Mouse (Mus musculus) embryonic facial prominence, embryonic 12.5 days (tissue): Measurements from ENCODE around the gene Otulin. TPM values are rescaled to one million over a fixed set of nuclear protein-coding genes. Genes with fewer than 3 reads are reported as not detected.

ENCODE experiments used
- ATAC-seq: fragments of 200-750 bp; cut with Nextera tagmentation; 2 replicates; pipeline ENCODE4 v1.8.0; 2017; ENCODE audit not compliant: insufficient number of reproducible peaks, insufficient read depth, low FRiP score, low TSS enrichment
- H3K27ac ChIP-seq: fragments of 300-500 bp; sonication (generic); 2 replicates; pipeline ENCODE4 v1.5.1; 2016; ENCODE audit warnings: mild to moderate bottlenecking
- H3K27me3 ChIP-seq: fragments of 300-500 bp; sonication (generic); 2 replicates; pipeline ENCODE4 v1.6.1; 2016; ENCODE audit warnings: mild to moderate bottlenecking, moderate library complexity
- H3K36me3 ChIP-seq: fragments of 300-500 bp; sonication (generic); 2 replicates; pipeline ENCODE4 v1.6.1; 2016; ENCODE audit warnings: mild to moderate bottlenecking
- H3K4me1 ChIP-seq: fragments of 300-500 bp; sonication (generic); 2 replicates; pipeline ENCODE4 v1.6.1; 2016
- H3K4me2 ChIP-seq: fragments of 300-500 bp; sonication (generic); replicated peaks from 2 replicates; pipeline ENCODE4 v1.6.1; 2016; ENCODE audit warnings: mild to moderate bottlenecking, moderate library complexity
- H3K4me3 ChIP-seq: fragments of 300-500 bp; sonication (generic); 2 replicates; pipeline ENCODE4 v1.5.1; 2016; ENCODE audit warnings: mild to moderate bottlenecking
- H3K9ac ChIP-seq: fragments of 300-500 bp; sonication (generic); 2 replicates; pipeline ENCODE4 v1.6.1; 2016; ENCODE audit warnings: mild to moderate bottlenecking, moderate library complexity
- H3K9me3 ChIP-seq: fragments of 300-500 bp; sonication (generic); 2 replicates; pipeline ENCODE4 v1.6.1; 2016; ENCODE audit warnings: mild to moderate bottlenecking, moderate library complexity
- WGBS: fragments of 180-500 bp; shearing (Covaris S2); methylation state at CpG from one replicate; pipeline ENCODE4 v1.1.7; 2016; 5-methylcytosine and 5-hydroxymethylcytosine counted together
- polyA plus RNA-seq: library from polyadenylated mRNA; unstranded; fragments of >200 nt; fragmentation: Nextera tagmentation; extraction: Ambion mirVana; gene quantifications from 2 replicates; pipeline ENCODE4 v1.2.1, GENCODE M21; 2016

Gene Otulin
- polyA plus RNA-seq, 1 experiment from 2014 or later = 35.4 TPM

GRCm38 (mm10) chr15:27626314-27626713 lies 4.2 kb downstream of the Otulin start:
- H3K27me3 ChIP-seq = no peaks in the 10 kb centered on the region

GRCm38 (mm10) chr15:27625890-27626255 lies 4.6 kb downstream of the Otulin start:
- no peak for ATAC-seq
- H3K4me1 ChIP-seq = peaks cover 16% of the 10 kb centered on the region
- no peaks in the 10 kb centered on the region for H3K9me3 ChIP-seq
- H3K9ac ChIP-seq = no peak overlapping the region
- no peaks in the 10 kb centered on the region for H3K27me3 ChIP-seq
- peaks cover 30% of the 10 kb centered on the region for H3K36me3 ChIP-seq
- H3K4me2 ChIP-seq = no peak overlapping the region
- 92% methylated on average over 10 of the region's 10 CpGs for WGBS
- no peak overlapping the region for H3K27ac ChIP-seq
- no peak overlapping the region for H3K4me3 ChIP-seq

More at GRCm38 (mm10) chr15:27626314-27626713, 4.2 kb downstream of the Otulin start:
- Histone ChIP-seq H3K36me3 (peaks cover 30% of the 10 kb centered on the region), H3K4me1 (peaks cover 16% of the 10 kb centered on the region), H3K9me3 (no peaks in the 10 kb centered on the region), H3K4me2 (no peak overlapping the region), H3K9ac (no peak overlapping the region), H3K27ac (no peak overlapping the region), H3K4me3 (no peak overlapping the region)
- ATAC-seq = no peak
- WGBS = 93% methylated on average over 1 of the region's 1 CpGs

GRCm38 (mm10) chr15:27625014-27625889 lies 5.2 kb downstream of the Otulin start:
- no peak for ATAC-seq
- 90% methylated on average over 13 of the region's 13 CpGs for WGBS

GRCm38 (mm10) chr15:27623286-27623685 lies 7.2 kb downstream of the Otulin start:
- 91% methylated on average over 6 of the region's 6 CpGs for WGBS
- ATAC-seq = no peak
- peaks cover 30% of the 10 kb centered on the region for H3K36me3 ChIP-seq

More at GRCm38 (mm10) chr15:27625014-27625889, 5.2 kb downstream of the Otulin start:
- Histone ChIP-seq H3K27ac (no peak overlapping the region), H3K4me3 (no peak overlapping the region), H3K4me1 (peaks cover 16% of the 10 kb centered on the region), H3K9ac (no peak overlapping the region), H3K27me3 (no peaks in the 10 kb centered on the region), H3K36me3 (peaks cover 30% of the 10 kb centered on the region), H3K4me2 (no peak overlapping the region), H3K9me3 (no peaks in the 10 kb centered on the region)

GRCm38 (mm10) chr15:27620475-27621185 lies 9.9 kb downstream of the Otulin start:
- no peak overlapping the region for H3K9ac ChIP-seq
- 88% methylated on average over 6 of the region's 6 CpGs for WGBS
- peaks cover 26% of the 10 kb centered on the region for H3K36me3 ChIP-seq
- no peaks in the 10 kb centered on the region for H3K4me1 ChIP-seq
- no peaks in the 10 kb centered on the region for H3K9me3 ChIP-seq
- ATAC-seq = no peak
- no peaks in the 10 kb centered on the region for H3K27me3 ChIP-seq
- no peak overlapping the region for H3K4me2 ChIP-seq
- H3K27ac ChIP-seq = no peak overlapping the region
- H3K4me3 ChIP-seq = no peak overlapping the region

More at GRCm38 (mm10) chr15:27623286-27623685, 7.2 kb downstream of the Otulin start:
- H3K27ac ChIP-seq = no peak overlapping the region
- no peaks in the 10 kb centered on the region for H3K9me3 ChIP-seq
- H3K4me3 ChIP-seq = no peak overlapping the region
- H3K9ac ChIP-seq = no peak overlapping the region
- no peaks in the 10 kb centered on the region for H3K4me1 ChIP-seq
- no peaks in the 10 kb centered on the region for H3K27me3 ChIP-seq
- no peak overlapping the region for H3K4me2 ChIP-seq

GRCm38 (mm10) chr15:27619683-27620082 lies 10.8 kb downstream of the Otulin start:
- ATAC-seq = no peak
- H3K4me3 ChIP-seq = no peak overlapping the region
- H3K4me1 ChIP-seq = no peaks in the 10 kb centered on the region
- peaks cover 25% of the 10 kb centered on the region for H3K36me3 ChIP-seq
- no peak overlapping the region for H3K4me2 ChIP-seq
- no peak overlapping the region for H3K9ac ChIP-seq
- H3K27me3 ChIP-seq = no peaks in the 10 kb centered on the region
- WGBS = 81% methylated on average over 3 of the region's 3 CpGs
- H3K9me3 ChIP-seq = no peaks in the 10 kb centered on the region
- H3K27ac ChIP-seq = no peak overlapping the region

- Histone ChIP-seq H3K9ac (no peak overlapping the region), H3K36me3 (peaks cover 25% of the 10 kb centered on the region), H3K9me3 (no peaks in the 10 kb centered on the region), H3K4me2 (no peak overlapping the region), H3K27ac (no peak overlapping the region), H3K27me3 (no peaks in the 10 kb centered on the region), H3K4me1 (no peaks in the 10 kb centered on the region), H3K4me3 (no peak overlapping the region)
- ATAC-seq = no peak
- 78% methylated on average over 6 of the region's 6 CpGs for WGBS
Observed at GRCm38 (mm10) chr15:27618778-27619533, 11.5 kb downstream of the Otulin start.

- ATAC-seq = no peak
- Histone ChIP-seq H3K27ac (no peak overlapping the region), H3K9me3 (no peaks in the 10 kb centered on the region), H3K4me3 (no peak overlapping the region), H3K4me2 (no peak overlapping the region), H3K9ac (no peak overlapping the region), H3K4me1 (no peaks in the 10 kb centered on the region), H3K36me3 (peaks cover 16% of the 10 kb centered on the region), H3K27me3 (no peaks in the 10 kb centered on the region)
- WGBS = 67% methylated on average over 3 of the region's 3 CpGs
Observed at GRCm38 (mm10) chr15:27617227-27617626, 13.3 kb downstream of the Otulin start.

GRCm38 (mm10) chr15:27616159-27616558 lies 14.3 kb downstream of the Otulin start:
- ATAC-seq = no peak
- no peak overlapping the region for H3K4me2 ChIP-seq
- peaks cover 12% of the 10 kb centered on the region for H3K36me3 ChIP-seq
- WGBS = 83% methylated on average over 4 of the region's 4 CpGs
- H3K4me1 ChIP-seq = no peaks in the 10 kb centered on the region
- H3K27ac ChIP-seq = no peak overlapping the region
- H3K9ac ChIP-seq = no peak overlapping the region
- no peaks in the 10 kb centered on the region for H3K27me3 ChIP-seq
- no peaks in the 10 kb centered on the region for H3K9me3 ChIP-seq
- H3K4me3 ChIP-seq = no peak overlapping the region

- no peak for ATAC-seq
- Histone ChIP-seq H3K27me3 (no peaks in the 10 kb centered on the region), H3K4me1 (no peaks in the 10 kb centered on the region), H3K9ac (no peak overlapping the region), H3K36me3 (peaks cover 19% of the 10 kb centered on the region), H3K4me3 (no peak overlapping the region), H3K4me2 (no peak overlapping the region), H3K9me3 (no peaks in the 10 kb centered on the region), H3K27ac (no peak overlapping the region)
- WGBS = 93% methylated on average over 4 of the region's 4 CpGs
Observed at GRCm38 (mm10) chr15:27613255-27613654, 17.2 kb downstream of the Otulin start.

- Histone ChIP-seq H3K4me1 (no peaks in the 10 kb centered on the region), H3K27ac (no peak overlapping the region), H3K9ac (no peak overlapping the region), H3K36me3 (peaks cover 20% of the 10 kb centered on the region), H3K9me3 (no peaks in the 10 kb centered on the region), H3K27me3 (no peaks in the 10 kb centered on the region), H3K4me2 (no peak overlapping the region), H3K4me3 (no peak overlapping the region)
- peak; percentile 47; the same call in 1 of the 2 replicates for ATAC-seq
- 50% methylated on average over 6 of the region's 6 CpGs for WGBS
Observed at GRCm38 (mm10) chr15:27612533-27613221, 17.8 kb downstream of the Otulin start.
